Mouse (Mus musculus) liver, postnatal 0 days (tissue): ENCODE data around the gene Pde5a. TPM values are rescaled to one million over a fixed set of nuclear protein-coding genes. Genes with fewer than 3 reads are reported as not detected.

Source experiments
- ATAC-seq: fragments of 200-750 bp; cut with Nextera tagmentation; 2 replicates; pipeline ENCODE4 v1.8.0; 2017; ENCODE audit warnings: mild to moderate bottlenecking, moderate library complexity
- DNase-seq: peaks from one replicate; pipeline ENCODE4 v3.0.0-alpha.2; 2016
- H3K27ac ChIP-seq: fragments of 300-500 bp; sonication (generic); 2 replicates; pipeline ENCODE4 v1.5.1; 2014; ENCODE audit warnings: antibody characterized with exemption, moderate library complexity, mild to moderate bottlenecking, low read depth
- H3K27me3 ChIP-seq: fragments of 300-500 bp; sonication (generic); 2 replicates; pipeline ENCODE4 v1.6.1; 2014; ENCODE audit warnings: low read length, control low read depth, mixed read lengths; ENCODE audit not compliant: insufficient read depth
- H3K36me3 ChIP-seq: fragments of 300-500 bp; sonication (generic); replicated peaks from 2 replicates; pipeline ENCODE4 v1.6.1; 2014; ENCODE audit warnings: mild to moderate bottlenecking, control low read depth, low read length, moderate library complexity, mixed read lengths; ENCODE audit not compliant: insufficient read depth
- H3K4me1 ChIP-seq: fragments of 300-500 bp; sonication (generic); 2 replicates; pipeline ENCODE4 v1.6.1; 2014; ENCODE audit warnings: antibody characterized with exemption, mild to moderate bottlenecking, control low read depth; ENCODE audit not compliant: insufficient read depth
- H3K4me2 ChIP-seq: fragments of 300-500 bp; sonication (generic); 2 replicates; pipeline ENCODE4 v1.6.1; 2014; ENCODE audit warnings: low read depth, mild to moderate bottlenecking, low read length, moderate library complexity, mixed read lengths
- H3K4me3 ChIP-seq: fragments of 300-500 bp; sonication (generic); 2 replicates; pipeline ENCODE4 v1.5.1; 2014; ENCODE audit warnings: low read depth, low read length
- H3K9ac ChIP-seq: fragments of 300-500 bp; sonication (generic); replicated peaks from 2 replicates; pipeline ENCODE4 v1.6.1; 2014; ENCODE audit warnings: mild to moderate bottlenecking, moderate library complexity
- H3K9me3 ChIP-seq: fragments of 300-500 bp; sonication (generic); 2 replicates; pipeline ENCODE4 v1.6.1; 2016; ENCODE audit warnings: mild to moderate bottlenecking, control low read depth, low read length, mixed read lengths
- CTCF ChIP-seq: sonication (generic); IDR thresholded peaks from 2 replicates; pipeline ENCODE4 v1.5.1; 2016; ENCODE audit warnings: antibody characterized with exemption, low read depth
- EP300 ChIP-seq: IDR thresholded peaks from 2 replicates; pipeline ENCODE4 v1.6.1; 2016; ENCODE audit warnings: antibody characterized with exemption, low read depth, mild to moderate bottlenecking
- WGBS: fragments of 180-500 bp; shearing (Covaris S2); extraction: QIAGEN DNeasy Blood & Tissue Kit; methylation state at CpG from one replicate; pipeline ENCODE4 v1.1.7; 2014; ENCODE audit not compliant: insufficient replicate concordance; 5-methylcytosine and 5-hydroxymethylcytosine counted together
- polyA plus RNA-seq: library from polyadenylated mRNA; unstranded; fragments of >200 nt; fragmentation: Nextera tagmentation; extraction: Ambion mirVana; gene quantifications from 2 replicates; pipeline ENCODE4 v1.2.1, GENCODE M21; 2015

Pde5a gene
- polyA plus RNA-seq, 1 experiment from 2014 or later, result 1.5 TPM

DNA sequence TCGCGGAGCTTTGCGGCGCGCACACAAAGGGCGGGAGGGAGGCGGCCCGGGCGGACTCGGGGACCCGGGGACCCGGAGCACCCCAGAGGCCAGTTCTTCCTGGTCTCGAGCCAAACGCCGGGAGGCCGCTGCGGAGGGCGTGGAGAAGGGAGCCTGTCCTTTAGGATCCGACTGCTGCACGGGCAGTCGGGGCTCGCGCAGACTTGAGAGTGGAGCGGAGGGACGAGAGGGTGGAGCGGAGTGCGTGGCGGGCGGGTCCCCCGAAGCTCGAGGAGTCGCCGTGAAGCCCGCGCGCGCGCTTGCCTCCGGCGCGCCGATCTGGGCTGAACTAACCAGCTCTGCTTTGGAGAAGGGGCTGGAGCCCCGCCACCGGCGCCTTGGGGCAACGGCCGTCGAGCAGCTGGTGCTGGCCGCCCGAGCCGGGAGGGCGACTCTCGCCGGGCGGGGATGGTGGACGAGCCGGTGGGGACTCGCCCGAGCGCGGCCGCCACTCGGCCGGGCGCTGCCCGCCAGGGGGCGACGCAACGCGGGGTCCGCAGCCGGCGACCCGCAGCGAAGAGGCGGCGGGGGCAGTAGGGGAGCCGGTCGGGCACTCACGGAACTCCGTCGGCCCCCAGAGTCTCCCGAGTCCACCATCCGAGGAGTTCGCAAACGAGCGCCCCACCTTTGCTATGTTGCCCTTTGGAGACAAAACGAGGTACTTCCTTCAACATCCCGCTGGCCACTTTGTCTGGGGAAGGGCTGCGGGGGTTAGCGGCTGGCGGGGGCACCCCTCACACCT, 1.4 kb downstream of the Pde5a start:
- Histone ChIP-seq H3K4me1 (peaks cover 2% of the 10 kb centered on the region; the same call in 1 of the 2 replicates), H3K4me3 (peak overlapping the region; percentile 70), H3K9me3 (no peaks in the 10 kb centered on the region), H3K27me3 (peaks cover 9% of the 10 kb centered on the region), H3K4me2 (peak overlapping the region; percentile 96), H3K9ac (peak overlapping the region; percentile 64), H3K36me3 (no peaks in the 10 kb centered on the region), H3K27ac (peak overlapping the region; percentile 62)
- WGBS, result 1% methylated on average over 82 of the region's 92 CpGs
- TF ChIP-seq EP300 (no peak), CTCF (peak; percentile 41)
- peak; percentile 62 for ATAC-seq
- peak; percentile 68 for DNase-seq

DNA sequence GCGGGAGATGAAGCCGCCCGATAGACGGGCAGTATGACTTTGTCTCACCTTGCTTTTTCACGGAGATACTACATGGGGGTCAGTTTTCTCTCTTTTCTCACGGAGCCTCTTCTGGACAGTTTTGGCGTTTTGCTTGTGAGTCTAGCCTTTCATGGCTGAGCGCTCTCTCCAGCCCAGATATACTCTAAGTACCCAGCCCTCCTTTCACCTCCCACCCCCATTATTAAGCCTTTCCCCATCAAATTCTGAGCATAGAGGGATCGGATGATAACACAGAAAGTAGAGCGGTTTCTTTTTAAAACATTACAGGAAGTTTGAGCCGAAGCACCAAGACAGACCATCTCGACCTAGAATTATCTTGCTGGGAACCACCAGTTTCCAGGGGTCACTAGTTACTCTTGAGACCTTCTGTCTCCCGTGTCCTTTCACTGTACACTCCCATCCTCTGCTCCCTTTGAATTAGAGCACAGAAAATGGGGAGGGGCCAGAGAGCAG, 2.0 kb downstream of the Pde5a start:
- TF ChIP-seq EP300 (no peak), CTCF (no peak)
- ATAC-seq (no peak), DNase-seq (no peak)
- Histone ChIP-seq H3K27me3 (peaks cover 9% of the 10 kb centered on the region), H3K4me3 (peak overlapping the region; percentile 70), H3K36me3 (no peaks in the 10 kb centered on the region), H3K4me1 (peaks cover 2% of the 10 kb centered on the region; the same call in 1 of the 2 replicates), H3K27ac (no peak overlapping the region), H3K9ac (peak overlapping the region; percentile 64), H3K4me2 (peak overlapping the region; percentile 96), H3K9me3 (no peaks in the 10 kb centered on the region)
- 3% methylated on average over 13 of the region's 13 CpGs for WGBS

DNA sequence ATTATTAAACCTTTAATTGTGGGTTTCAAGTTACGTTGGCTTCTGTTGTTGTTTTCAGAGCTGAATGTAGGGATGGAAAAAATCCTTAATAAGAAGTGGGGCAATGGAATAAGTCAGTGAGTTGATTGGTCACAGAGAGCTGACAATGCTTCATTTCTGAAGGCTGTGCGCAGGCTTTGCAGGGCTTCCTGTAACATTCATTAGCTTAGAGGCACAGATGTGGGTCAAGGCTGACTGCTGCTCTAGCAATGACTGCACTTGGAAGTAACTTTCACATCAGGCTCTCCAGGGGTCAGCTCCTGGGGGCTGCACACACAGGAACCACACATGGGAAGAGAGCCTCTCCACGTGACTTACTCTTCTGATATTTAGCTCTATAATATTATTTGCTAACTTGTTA, 5.1 kb downstream of the Pde5a start:
- H3K36me3 ChIP-seq, result no peaks in the 10 kb centered on the region
- no peak overlapping the region for H3K4me2 ChIP-seq
- no peak overlapping the region for H3K27ac ChIP-seq
- no peak for ATAC-seq
- no peaks in the 10 kb centered on the region for H3K9me3 ChIP-seq
- H3K4me3 ChIP-seq, result no peak overlapping the region
- DNase-seq, result no peak
- TF ChIP-seq CTCF (no peak), EP300 (no peak)
- 65% methylated on average over 3 of the region's 3 CpGs for WGBS
- H3K27me3 ChIP-seq, result peaks cover 7% of the 10 kb centered on the region
- H3K9ac ChIP-seq, result no peak overlapping the region
- peaks cover 2% of the 10 kb centered on the region; the same call in 1 of the 2 replicates for H3K4me1 ChIP-seq

DNA sequence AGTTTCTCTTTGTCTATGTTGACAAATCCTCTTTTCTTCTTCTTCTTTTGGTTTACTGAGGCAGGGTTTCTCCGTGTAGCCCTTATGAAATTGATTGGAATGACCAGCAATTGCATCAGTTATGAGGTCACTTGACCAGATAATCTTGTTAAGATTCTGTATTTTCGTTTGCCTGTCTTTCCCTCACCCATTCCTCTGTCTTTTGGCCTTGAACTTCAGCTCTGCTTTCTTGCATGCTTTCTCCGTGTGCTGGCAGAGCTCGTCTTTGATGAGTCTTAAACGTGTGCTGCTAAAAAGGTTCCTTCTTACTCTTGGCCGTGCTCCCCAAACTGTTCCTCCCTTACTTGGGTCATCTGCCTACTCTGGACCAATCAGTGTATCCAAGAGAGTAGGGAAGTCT, 5.6 kb downstream of the Pde5a start:
- Histone ChIP-seq H3K9ac (no peak overlapping the region), H3K27ac (no peak overlapping the region), H3K9me3 (no peaks in the 10 kb centered on the region), H3K4me2 (no peak overlapping the region), H3K4me3 (no peak overlapping the region), H3K27me3 (peaks cover 4% of the 10 kb centered on the region; the same call in 1 of the 2 replicates), H3K4me1 (no peaks in the 10 kb centered on the region; the same call in 1 of the 2 replicates), H3K36me3 (no peaks in the 10 kb centered on the region)
- WGBS, result 70% methylated on average over 6 of the region's 6 CpGs
- ATAC-seq, result no peak
- TF ChIP-seq EP300, result no peak
- TF ChIP-seq CTCF, result no peak
- no peak for DNase-seq

DNA sequence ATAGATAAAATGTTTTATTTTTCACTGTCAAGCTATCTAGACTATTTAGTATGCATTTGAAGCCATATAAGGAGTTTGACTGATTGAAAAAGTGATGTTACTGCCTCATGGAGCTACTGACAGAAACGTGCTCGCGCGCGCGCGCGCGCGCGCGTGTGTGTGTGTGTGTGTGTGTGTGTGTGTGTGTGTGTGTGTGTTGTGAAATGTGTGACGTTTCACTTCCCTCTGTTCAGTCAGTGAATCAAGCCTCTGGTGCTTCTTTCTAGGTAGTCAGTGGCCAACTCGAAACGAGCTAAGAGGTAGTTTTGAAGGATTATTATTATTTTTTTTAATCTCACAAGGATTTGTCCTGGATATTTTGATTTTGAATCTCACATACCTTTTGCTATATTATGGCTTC, 10.7 kb downstream of the Pde5a start:
- 84% methylated on average over 15 of the region's 15 CpGs for WGBS
- DNase-seq, result no peak

DNA sequence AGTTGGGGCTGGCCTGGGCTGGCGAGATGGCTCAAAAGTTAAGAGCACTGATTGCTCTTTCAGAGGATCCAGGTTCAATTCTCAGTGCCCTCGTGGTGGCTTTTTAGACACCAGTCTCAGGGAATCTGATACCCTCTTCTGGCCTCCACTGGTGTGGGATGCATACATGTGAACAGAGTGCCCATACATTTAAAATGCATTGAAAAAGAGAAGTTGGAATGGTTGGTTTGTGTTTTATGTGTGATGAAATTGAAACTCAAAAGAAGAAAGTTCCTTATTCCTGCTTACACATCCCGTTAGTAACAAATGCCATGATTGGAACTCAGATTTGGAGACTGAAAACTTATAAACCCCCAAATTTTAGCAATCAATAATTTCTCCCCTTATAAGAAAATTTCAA, 15.5 kb downstream of the Pde5a start:
- Histone ChIP-seq H3K27me3 (no peaks in the 10 kb centered on the region), H3K9ac (no peak overlapping the region), H3K27ac (no peak overlapping the region), H3K36me3 (no peaks in the 10 kb centered on the region), H3K4me1 (no peaks in the 10 kb centered on the region), H3K4me3 (no peak overlapping the region), H3K9me3 (peaks cover 10% of the 10 kb centered on the region; the same call in 1 of the 2 replicates), H3K4me2 (no peak overlapping the region)
- TF ChIP-seq EP300 (no peak), CTCF (no peak)
- ATAC-seq, result no peak
- no peak for DNase-seq
- 62% methylated on average over 3 of the region's 3 CpGs for WGBS

More for the DNA sequence above, 10.7 kb downstream of the Pde5a start:
- ATAC-seq, result no peak
- Histone ChIP-seq H3K4me1 (no peaks in the 10 kb centered on the region), H3K27ac (no peak overlapping the region), H3K4me3 (no peak overlapping the region), H3K27me3 (no peaks in the 10 kb centered on the region), H3K36me3 (no peaks in the 10 kb centered on the region), H3K9ac (no peak overlapping the region), H3K4me2 (no peak overlapping the region), H3K9me3 (no peaks in the 10 kb centered on the region)
- TF ChIP-seq EP300 (no peak), CTCF (no peak)
